Comparison of ENCODE assay signal across 23 mouse cellular contexts in the genomic region with DNA sequence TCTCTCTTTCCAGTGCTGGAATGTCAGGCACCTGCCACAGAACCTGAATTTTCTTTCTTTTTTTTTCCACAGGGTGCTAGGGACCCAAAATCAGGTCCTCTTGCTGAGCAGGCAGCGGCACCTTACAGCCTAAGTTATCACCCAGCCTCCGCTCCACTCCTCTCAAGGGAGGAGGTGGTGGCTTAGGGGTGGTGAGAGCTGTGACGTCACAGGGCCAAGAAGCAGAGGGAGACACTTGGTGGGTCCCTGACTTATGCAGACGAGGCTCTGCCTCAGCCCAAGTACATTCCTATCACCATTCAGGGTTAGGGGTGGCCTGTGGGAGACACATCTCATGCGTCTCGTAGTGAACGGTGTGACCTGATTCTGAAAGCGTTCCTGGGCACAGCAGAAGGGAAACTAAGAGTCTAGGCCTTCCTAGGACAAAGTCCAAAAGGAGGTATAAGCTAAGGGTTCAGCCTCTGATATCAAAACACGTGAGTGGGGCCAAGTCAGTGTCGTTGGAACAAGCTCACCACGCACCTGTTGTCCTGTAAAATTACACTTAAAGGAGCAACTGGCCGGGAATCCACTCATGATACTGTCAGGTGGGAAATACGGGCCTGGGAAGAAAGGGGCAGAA.
"Had no signal": no experiment of that assay in that cellular context is flagged by ENCODE, and none has a peak within 500 bp of the region (broad histone marks: within the 10 kb centered on the region; RNA-seq: fewer than 3 reads in every experiment).

No protein-coding gene starts in this region.

- H3K9me3 ChIP-seq: limb, embryonic 10.5 days; limb, embryonic 13.5 days; liver, embryonic 12.5 days; liver, embryonic 15.5 days; lung, embryonic 15.5 days; megakaryocyte, embryonic 14.5 days; midbrain, embryonic 10.5 days; midbrain, embryonic 15.5 days; neural tube, embryonic 12.5 days; neural tube, embryonic 15.5 days; stomach, embryonic 15.5 days had no signal

- DNase-seq: layer of hippocampus, adult 9-11 months; liver; lung, adult 18-20 months; lung, postnatal 10 days; right cerebral cortex, adult 18-20 months; right cerebral cortex, postnatal 14 days; right cerebral cortex, postnatal 4 days; spleen, adult 18-20 months; thymus, adult 2 months; thymus, postnatal 14 days; thymus, postnatal 4 days had no signal

- H3K4me3 ChIP-seq: layer of hippocampus, adult 2 months; limb, embryonic 10.5 days; limb, embryonic 13.5 days; liver, embryonic 12.5 days; liver, embryonic 15.5 days; lung, embryonic 15.5 days; megakaryocyte, embryonic 14.5 days; midbrain, embryonic 10.5 days; midbrain, embryonic 15.5 days; neural tube, embryonic 12.5 days; neural tube, embryonic 15.5 days; stomach, embryonic 15.5 days had no signal

- H3K36me3 ChIP-seq: limb, embryonic 10.5 days; limb, embryonic 13.5 days; liver, embryonic 12.5 days; liver, embryonic 15.5 days; lung, embryonic 15.5 days; midbrain, embryonic 10.5 days; midbrain, embryonic 15.5 days; neural tube, embryonic 12.5 days; neural tube, embryonic 15.5 days; stomach, embryonic 15.5 days had no signal

- H3K27me3 ChIP-seq: limb, embryonic 13.5 days; liver, embryonic 12.5 days; liver, embryonic 15.5 days; megakaryocyte, embryonic 14.5 days; midbrain, embryonic 15.5 days; neural tube, embryonic 12.5 days; neural tube, embryonic 15.5 days; stomach, embryonic 15.5 days had no signal

- H3K4me1 ChIP-seq: liver, embryonic 12.5 days; liver, embryonic 15.5 days; lung, embryonic 15.5 days; neural tube, embryonic 12.5 days; neural tube, embryonic 15.5 days; stomach, embryonic 15.5 days had no signal

- ATAC-seq: liver, embryonic 12.5 days; midbrain, embryonic 15.5 days had no signal

- H3K9ac ChIP-seq: limb, embryonic 13.5 days; liver, embryonic 12.5 days; liver, embryonic 15.5 days; lung, embryonic 15.5 days; midbrain, embryonic 15.5 days; neural tube, embryonic 12.5 days; neural tube, embryonic 15.5 days; stomach, embryonic 15.5 days had no signal

- H3K27ac ChIP-seq: layer of hippocampus, adult 2 months; limb, embryonic 10.5 days; limb, embryonic 13.5 days; liver, embryonic 12.5 days; liver, embryonic 15.5 days; lung, embryonic 15.5 days; midbrain, embryonic 10.5 days; midbrain, embryonic 15.5 days; neural tube, embryonic 12.5 days; neural tube, embryonic 15.5 days; stomach, embryonic 15.5 days had no signal

- H3K4me2 ChIP-seq: liver, embryonic 12.5 days; liver, embryonic 15.5 days; midbrain, embryonic 15.5 days; neural tube, embryonic 12.5 days; neural tube, embryonic 15.5 days; stomach, embryonic 15.5 days had no signal
